Mouse (Mus musculus) brain, embryonic 18.5 days (tissue): ENCODE data around the gene Gosr2.
"Not testable (repeated sequence)": the region's sequence is repeated elsewhere in the genome, so short reads cannot be mapped to it uniquely, and the experiment has no call there.

ENCODE experiments used
- DNase-seq: peaks from one replicate; pipeline ENCODE4 v3.0.0-alpha.2; 2012; ENCODE audit warnings: low read depth, low spot score

The Gosr2 gene

GRCm38 (mm10) chr11:103691036-103691435 is 6.7 kb downstream of the Gosr2 start:
- DNase-seq = no peak

DNA sequence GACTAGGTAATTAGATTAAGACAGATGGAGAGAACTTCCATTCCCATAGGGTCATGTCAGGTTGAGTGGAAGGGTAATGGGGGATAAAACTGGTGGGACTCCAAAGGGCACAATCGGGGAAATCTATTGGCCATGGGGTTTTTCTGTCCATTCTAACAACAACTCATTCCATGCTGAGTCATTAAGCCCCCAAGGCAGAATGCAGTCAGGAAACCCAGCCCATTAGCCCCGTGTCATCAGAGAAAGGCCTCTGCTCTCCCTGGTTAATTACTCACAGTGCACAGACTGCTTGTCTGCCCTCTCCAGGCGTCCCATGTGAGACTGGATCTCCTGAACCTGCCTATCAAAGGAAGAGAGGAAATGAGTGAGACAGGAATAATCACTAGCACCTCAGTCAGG is 8.7 kb downstream of the Gosr2 start:
- DNase-seq = no peak

- no peak for DNase-seq
These were observed 9.3 kb downstream of the Gosr2 start for GRCm38 (mm10) chr11:103688271-103688979.

DNA sequence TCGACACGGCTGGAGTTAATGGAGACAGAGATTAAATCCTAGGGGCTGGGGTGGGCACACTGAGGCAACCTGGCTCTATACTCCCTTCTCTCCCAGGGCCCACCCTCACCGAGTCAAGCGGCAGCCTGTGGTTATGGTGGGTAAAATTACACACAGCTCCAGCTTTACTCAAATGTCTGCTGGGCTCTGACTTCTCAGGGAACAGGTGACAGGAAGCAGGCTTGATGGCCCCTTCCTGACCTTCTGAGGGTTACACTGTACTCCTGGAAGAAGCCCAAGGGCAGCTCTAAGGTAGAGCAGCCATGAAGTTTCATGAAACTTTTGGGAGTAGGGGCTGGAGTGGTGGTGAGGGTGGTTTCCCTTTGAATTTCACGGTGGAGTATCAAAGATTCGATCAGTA is 11.0 kb downstream of the Gosr2 start:
- no peak for DNase-seq

GRCm38 (mm10) chr11:103685261-103685736 is 12.4 kb downstream of the Gosr2 start:
- no peak for DNase-seq

DNA sequence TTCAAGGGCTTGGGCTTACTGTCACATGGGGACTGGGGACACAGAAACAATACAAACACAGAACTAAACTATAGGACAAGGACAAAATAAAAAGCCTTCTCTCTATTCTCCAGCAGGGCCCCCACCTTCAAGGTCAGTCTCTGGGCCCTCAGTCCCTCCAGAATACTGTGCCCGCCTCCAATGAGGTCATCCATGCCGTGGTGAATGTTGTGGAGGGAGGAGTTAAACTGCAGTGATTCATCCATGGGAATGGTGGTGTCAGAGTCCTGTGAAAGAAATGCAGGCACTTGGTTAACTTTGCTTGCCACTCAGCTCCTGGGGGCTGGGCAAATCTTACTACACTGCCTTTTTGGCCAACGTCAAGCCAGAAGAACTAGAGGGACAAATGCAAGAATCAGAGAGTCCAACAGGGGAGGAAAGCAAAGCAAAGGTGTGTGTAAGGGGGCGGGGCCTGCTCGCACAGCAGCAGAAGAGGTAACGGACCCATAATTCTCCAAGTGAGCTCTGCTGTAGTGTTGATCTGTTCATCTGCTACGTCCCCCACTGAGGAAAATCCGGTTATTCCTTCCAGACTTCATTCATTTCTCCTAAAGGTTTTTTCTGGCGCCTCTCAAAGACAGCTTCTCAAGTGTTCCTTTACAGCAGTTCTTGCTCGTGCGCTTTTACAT is 13.9 kb downstream of the Gosr2 start:
- DNase-seq = no peak

GRCm38 (mm10) chr11:103677042-103677441 is 20.7 kb downstream of the Gosr2 start:
- not testable (repeated sequence) for DNase-seq

DNA sequence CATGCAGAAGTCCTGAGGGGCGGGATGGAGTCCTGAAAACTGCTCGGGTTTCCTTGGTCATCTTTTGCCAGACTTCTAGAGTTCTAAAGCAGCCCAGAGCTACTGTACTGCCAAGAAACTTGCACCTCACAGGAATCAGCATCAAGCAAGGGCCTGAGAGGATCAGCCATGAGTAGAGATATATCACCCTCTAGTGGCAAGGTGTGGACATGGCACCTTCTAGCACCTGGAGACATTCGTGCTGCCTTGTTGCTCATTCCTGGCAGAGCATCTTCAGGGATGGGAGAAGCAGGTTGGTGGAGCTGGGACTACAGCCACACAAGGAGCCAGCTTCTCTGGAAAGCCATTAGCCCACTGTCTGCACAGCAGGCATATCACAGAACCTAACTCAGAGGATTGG is 22.1 kb downstream of the Gosr2 start:
- no peak for DNase-seq

- DNase-seq = no peak
These were observed 30.7 kb downstream of the Gosr2 start for GRCm38 (mm10) chr11:103666907-103667426.

GRCm38 (mm10) chr11:103666181-103666906 is 31.4 kb downstream of the Gosr2 start:
- peak; percentile 63 for DNase-seq

DNA sequence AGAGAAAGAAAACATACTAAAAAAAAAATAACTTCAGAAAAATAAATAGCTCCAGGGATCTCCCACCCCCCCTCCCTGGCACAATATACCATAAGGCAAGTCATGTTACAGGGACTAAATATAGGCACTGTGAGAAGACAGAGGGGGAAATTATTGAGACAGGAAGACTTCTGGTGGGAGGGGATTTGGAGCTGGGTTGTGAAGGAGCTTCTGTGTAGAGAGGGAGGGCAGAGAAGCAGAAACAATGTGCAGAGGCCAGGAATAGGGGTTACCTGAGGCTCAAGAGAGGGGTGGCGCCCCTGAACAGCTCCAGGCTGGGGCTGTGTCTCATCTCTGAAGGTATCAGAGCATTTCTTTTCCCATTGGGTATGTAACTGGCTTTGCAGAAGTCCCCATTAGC is 32.0 kb downstream of the Gosr2 start:
- DNase-seq = no peak

- DNase-seq = no peak
These were observed 34.6 kb downstream of the Gosr2 start for GRCm38 (mm10) chr11:103663119-103663518.

DNA sequence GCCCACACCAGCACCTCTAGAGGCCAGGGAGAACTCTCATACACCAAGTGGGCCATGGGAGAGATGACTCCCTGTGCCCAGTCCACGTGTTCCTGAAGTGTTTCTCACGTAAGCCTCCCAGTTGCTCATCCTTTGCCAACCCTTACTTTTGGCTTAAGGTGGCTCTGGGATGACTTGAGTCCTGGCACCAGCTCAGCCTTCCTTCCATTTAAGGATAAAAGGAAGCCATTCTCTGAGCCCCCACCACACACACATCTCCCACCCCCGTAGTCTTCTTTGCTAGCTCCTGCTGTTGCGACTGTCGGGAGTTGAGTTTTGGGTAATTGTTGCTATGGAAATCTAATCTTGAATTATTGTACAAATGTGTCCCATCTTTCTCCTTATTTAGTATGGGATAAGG is 35.2 kb downstream of the Gosr2 start:
- no peak for DNase-seq

- DNase-seq = no peak
These were observed 35.8 kb downstream of the Gosr2 start for GRCm38 (mm10) chr11:103661863-103662262.

DNA sequence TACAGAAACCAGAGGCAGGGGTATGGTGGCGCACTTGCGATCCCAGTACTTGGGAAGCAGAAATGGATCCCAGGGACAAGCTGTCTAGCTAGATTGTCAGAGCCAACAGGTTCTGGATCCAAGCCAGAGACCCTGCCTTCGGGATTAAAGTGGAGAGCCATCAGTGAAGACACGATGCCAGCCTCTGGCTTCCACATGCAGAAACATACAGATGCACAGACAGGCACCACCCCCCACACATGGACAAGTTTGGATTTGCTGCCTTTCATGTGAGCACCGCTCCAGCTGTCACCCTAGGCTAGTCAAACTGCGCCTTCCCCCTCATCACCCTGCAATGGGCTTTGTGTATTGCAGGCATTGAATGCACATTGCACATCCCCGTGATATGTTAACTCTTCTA is 39.5 kb downstream of the Gosr2 start:
- DNase-seq = no peak

- DNase-seq = no peak
These were observed 41.2 kb downstream of the Gosr2 start for GRCm38 (mm10) chr11:103656520-103656919.

- no peak for DNase-seq
These were observed 44.2 kb downstream of the Gosr2 start for GRCm38 (mm10) chr11:103653359-103653965.

GRCm38 (mm10) chr11:103651426-103651825 is 46.3 kb downstream of the Gosr2 start:
- no peak for DNase-seq

GRCm38 (mm10) chr11:103649983-103650493 is 47.7 kb downstream of the Gosr2 start:
- DNase-seq = no peak

GRCm38 (mm10) chr11:103649301-103649982 is 48.3 kb downstream of the Gosr2 start, which contains the start of gene Rprml:
Rprml (plus strand) TSS chr11:103649570.
- DNase-seq = no peak

DNA sequence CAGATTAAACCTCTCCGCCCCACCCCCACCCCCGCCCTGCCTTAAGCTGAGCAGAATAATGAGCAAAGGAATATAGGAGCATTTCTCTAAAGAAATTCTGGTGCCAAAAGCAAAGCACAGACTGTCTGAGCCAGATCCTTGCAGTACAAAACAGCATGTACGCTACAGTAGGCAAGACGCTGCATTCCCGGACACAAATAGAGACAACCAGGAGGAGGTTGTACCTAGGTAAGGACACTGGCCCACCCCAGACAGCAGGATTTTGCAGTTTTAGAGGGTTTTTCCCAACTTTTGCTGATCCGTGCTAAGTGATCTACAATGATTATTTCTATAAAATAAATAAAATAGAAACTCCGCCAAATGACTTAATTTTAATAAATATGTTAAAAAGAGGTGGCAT is 49.0 kb downstream of the Gosr2 start:
- DNase-seq = no peak
